In the genomic region with DNA sequence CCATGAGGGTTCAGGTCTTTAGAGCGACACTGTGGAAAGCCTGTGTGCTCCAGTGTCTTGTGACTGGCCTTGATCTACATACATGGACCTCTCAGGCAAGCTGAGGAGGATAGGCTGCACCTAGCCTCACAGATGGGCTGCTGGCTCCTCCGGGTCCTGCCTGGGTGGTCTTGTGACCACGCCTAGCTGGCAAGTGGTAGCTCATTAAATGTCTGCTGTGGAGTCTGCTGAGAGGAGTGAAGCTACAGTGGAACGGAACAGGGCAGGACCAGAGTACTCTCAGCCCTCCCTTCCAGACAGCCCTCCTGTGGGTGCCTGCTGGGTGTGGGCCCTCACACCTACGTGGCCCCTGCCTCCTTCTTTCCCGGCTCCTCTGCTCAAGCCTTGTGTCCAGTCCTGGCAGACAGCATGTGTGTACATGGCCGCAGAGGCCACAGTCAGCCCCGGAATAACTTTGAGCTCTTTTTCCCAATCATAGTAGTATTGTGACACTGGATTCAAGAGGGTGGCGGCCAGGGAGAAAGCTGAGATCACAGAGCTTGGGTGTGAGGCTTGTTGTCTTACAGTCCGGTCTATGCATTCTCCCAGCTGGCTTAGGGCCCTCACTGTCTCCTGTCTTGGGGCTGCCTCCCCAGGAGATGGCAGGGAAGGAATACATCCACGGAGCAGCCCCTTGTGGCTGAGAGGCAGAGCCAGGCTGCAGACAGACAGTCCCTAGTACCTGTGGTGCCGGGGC, we compare ENCODE assay signal across 11 mouse cellular contexts.
A peak's percentile ranks its signal among the peaks of the same experiment; 100 is the strongest.
DNase-seq lines count a peak whose midpoint lies in the region; ATAC-seq and TF ChIP-seq lines count a peak whose summit lies in the region.
"Had no signal": no experiment of that assay in that cellular context is flagged by ENCODE, and none has a peak within 500 bp of the region (broad histone marks: within the 10 kb centered on the region; RNA-seq: fewer than 3 reads in every experiment).

No protein-coding gene starts in this region.

- peak overlapping the region; percentile 45; the same call in 1 of the 2 replicates for H3K9ac ChIP-seq in heart, embryonic 14.5 days (ENCODE audit: low read length)
- no peak overlapping the region for H3K9ac ChIP-seq in lung, postnatal 0 days (replicated peaks; ENCODE audit: low read depth)
- H3K9ac ChIP-seq in intestine, embryonic 14.5 days (ENCODE audit: low read length) = no peak overlapping the region

- peaks cover 36 to 44% of the 10 kb centered on the region in 2 experiments for H3K4me1 ChIP-seq in heart, embryonic 14.5 days (ENCODE audit: control insufficient read depth in 2 of 2, insufficient read depth in 2 of 2, low read length in 2 of 2)
- peaks cover 12% of the 10 kb centered on the region for H3K4me1 ChIP-seq in lung, postnatal 0 days (ENCODE audit: insufficient read depth, low read depth, low read length)
- H3K4me1 ChIP-seq in lung, adult 2 months (ENCODE audit: control insufficient read depth, insufficient read depth, low read length) = peaks cover 10% of the 10 kb centered on the region
- H3K4me1 ChIP-seq in intestine, embryonic 14.5 days (replicated peaks; ENCODE audit: control insufficient read depth, insufficient read depth, low read length) = peaks cover 29% of the 10 kb centered on the region

- no peak for TF ChIP-seq POLR2A in lung, adult 2 months (IDR thresholded peaks at IDR 0.05; ENCODE audit: borderline replicate concordance, extremely low read depth, low read depth, low read length)

- H3K27ac ChIP-seq in heart, embryonic 14.5 days (replicated peaks in 1 of 2; ENCODE audit: control insufficient read depth in 1 of 2, insufficient read depth in 1 of 2, low read depth in 2 of 2, low read length in 2 of 2) = peak overlapping the region in 1 of 2 experiments; percentile 11; a peak in 2 of 4 replicates
- H3K27ac ChIP-seq in lung, postnatal 0 days (ENCODE audit: low read length) = peak overlapping the region; percentile 74
- peak overlapping the region; percentile 66 for H3K27ac ChIP-seq in intestine, embryonic 14.5 days (ENCODE audit: low read depth)
- H3K27ac ChIP-seq: macrophage had no signal

- 68% methylated on average over 12 of the region's 12 CpGs for WGBS in heart, embryonic 14.5 days
- 63% methylated on average over 12 of the region's 12 CpGs for WGBS in lung, postnatal 0 days
- 72% methylated on average over 12 of the region's 12 CpGs for WGBS in lung, adult 2 months
- WGBS in intestine, embryonic 14.5 days = 42% methylated on average over 12 of the region's 12 CpGs

- no peaks in the 10 kb centered on the region for H3K27me3 ChIP-seq in heart, embryonic 14.5 days (ENCODE audit: control insufficient read depth, insufficient read depth, low read length)
- H3K27me3 ChIP-seq in lung, postnatal 0 days (replicated peaks; ENCODE audit: insufficient read depth, low read length) = no peaks in the 10 kb centered on the region
- H3K27me3 ChIP-seq in intestine, embryonic 14.5 days (replicated peaks; ENCODE audit: control insufficient read depth, insufficient read depth, low read length) = no peaks in the 10 kb centered on the region

- intact Hi-C loops in heart, postnatal 25 days (cut with DNase I) = no loop called here

- no peak for TF ChIP-seq EP300 in lung, postnatal 0 days (IDR thresholded peaks at IDR 0.05)

- H3K4me2 ChIP-seq in heart, embryonic 14.5 days (ENCODE audit: low read length) = no peak overlapping the region
- no peak overlapping the region for H3K4me2 ChIP-seq in lung, postnatal 0 days (replicated peaks; ENCODE audit: low read depth, low read length)
- H3K4me2 ChIP-seq in intestine, embryonic 14.5 days (ENCODE audit: low read length) = peak overlapping the region; percentile 9; the same call in 1 of the 2 replicates

- ATAC-seq in heart, embryonic 14.5 days (ENCODE audit: insufficient number of reproducible peaks, insufficient read depth, low FRiP score, low read depth) = no peak
- ATAC-seq in lung, postnatal 0 days = peak; percentile 71
- ATAC-seq in intestine, embryonic 14.5 days (replicated peaks; ENCODE audit: low FRiP score, low TSS enrichment, low read depth) = 0 out of 2 replicates have a peak, but pooled peaks have one; percentile 6

- H3K4me3 ChIP-seq in heart, embryonic 14.5 days (ENCODE audit: control insufficient read depth in 1 of 2, insufficient read depth in 1 of 2, low read depth in 1 of 2, low read length in 2 of 2) = no peak overlapping the region
- no peak overlapping the region for H3K4me3 ChIP-seq in lung, postnatal 0 days (ENCODE audit: low read depth, low read length)
- H3K4me3 ChIP-seq in lung, adult 2 months (replicated peaks; ENCODE audit: extremely low read depth, low read depth, low read length) = no peak overlapping the region
- H3K4me3 ChIP-seq in intestine, embryonic 14.5 days (ENCODE audit: low read depth, low read length) = no peak overlapping the region

- peak; percentile 37 for TF ChIP-seq CTCF in lung, postnatal 0 days (IDR thresholded peaks at IDR 0.05)
- no peak for TF ChIP-seq CTCF in lung, adult 2 months (IDR thresholded peaks at IDR 0.05; ENCODE audit: insufficient read depth, low read length)

- no peaks in the 10 kb centered on the region for H3K9me3 ChIP-seq in heart, embryonic 14.5 days (ENCODE audit: control insufficient read depth, low read length)
- no peaks in the 10 kb centered on the region for H3K9me3 ChIP-seq in lung, postnatal 0 days (ENCODE audit: low read length)
- no peaks in the 10 kb centered on the region for H3K9me3 ChIP-seq in intestine, embryonic 14.5 days (ENCODE audit: control insufficient read depth, low read length)

- no peak for DNase-seq in heart, postnatal 25 days (ENCODE audit: low spot score)
- DNase-seq in lung, postnatal 0 days (ENCODE audit: low spot score) = peak; percentile 82
- no peak for DNase-seq in lung, adult 2 months
- no peak for DNase-seq in intestine, embryonic 14.5 days (ENCODE audit: low spot score)
- DNase-seq in testis, postnatal 14 days (ENCODE audit: low spot score) = peak; percentile 66
- DNase-seq in cerebellum, adult 11-12 months = no peak
- no peak for DNase-seq in adrenal gland, adult 2 months
- DNase-seq: kidney, adult 11 months; layer of hippocampus, postnatal 36 days had no signal

- peaks cover 66% of the 10 kb centered on the region for H3K36me3 ChIP-seq in heart, embryonic 14.5 days (ENCODE audit: control insufficient read depth, insufficient read depth, low read length)
- H3K36me3 ChIP-seq in lung, postnatal 0 days (ENCODE audit: insufficient read depth, low read length) = peaks cover 29% of the 10 kb centered on the region; the same call in 1 of the 2 replicates
- peaks cover 55% of the 10 kb centered on the region for H3K36me3 ChIP-seq in intestine, embryonic 14.5 days (ENCODE audit: control insufficient read depth, insufficient read depth, low read length)

Comparison
In these comparisons a context has a peak if more than half of its experiments do, and no peak if none do; other contexts are left out.
1. DNase-seq: peak in lung, postnatal 0 days (single experiment) and testis, postnatal 14 days (single experiment); none in heart, postnatal 25 days (single experiment), lung, adult 2 months (single experiment), intestine, embryonic 14.5 days (single experiment), cerebellum, adult 11-12 months (single experiment) and adrenal gland, adult 2 months (single experiment).